Mouse (Mus musculus): ENCODE measurements at regions not wholly inside any gene's neighbourhood (a gene's known extent, or its start where the extent isn't known, plus 50 kb on each side); places are given as distances from the start of the nearest gene placed in this dataset.
"Not testable (repeated sequence)": the region's sequence is repeated elsewhere in the genome, so short reads cannot be mapped to it uniquely, and the experiment has no call there.

DNA sequence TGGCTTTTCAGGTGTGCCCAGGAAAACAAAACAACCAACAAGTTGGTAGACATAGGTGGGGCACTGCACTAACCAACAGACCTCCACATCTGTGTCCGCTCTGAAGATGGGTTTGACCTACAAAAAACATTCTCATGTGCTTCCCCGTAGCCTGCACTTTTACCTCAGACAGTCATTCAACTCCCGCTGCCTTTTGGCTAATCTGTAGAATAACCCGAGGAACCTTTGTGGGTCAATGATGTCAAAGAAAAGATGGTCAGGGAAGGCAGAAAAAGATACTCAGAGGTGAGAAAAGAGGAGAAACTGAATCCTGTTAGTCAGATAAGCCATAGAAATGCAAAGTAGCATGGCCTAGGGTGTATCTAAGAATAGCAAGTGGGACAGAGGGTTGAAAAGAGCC, 170.8 kb downstream of the Snx19 start:
- no peaks in the 10 kb centered on the region for H3K9me3 ChIP-seq (ENCODE audit: control insufficient read depth, low read length)
- no peak overlapping the region for H3K27ac ChIP-seq (replicated peaks; ENCODE audit: low read depth, low read length)
- ATAC-seq (ENCODE audit: insufficient number of reproducible peaks, low FRiP score, low TSS enrichment, low read depth) (no peak), DNase-seq (ENCODE audit: low spot score) (no peak)
- 77% methylated on average over 4 of the region's 4 CpGs for WGBS
- no peak overlapping the region for H3K4me2 ChIP-seq (ENCODE audit: low read depth, severe bottlenecking)
- no peak overlapping the region for H3K4me3 ChIP-seq (ENCODE audit: low read depth, low read length)
- H3K9ac ChIP-seq (ENCODE audit: low read length), result no peak overlapping the region
- no peaks in the 10 kb centered on the region for H3K27me3 ChIP-seq (ENCODE audit: control insufficient read depth, insufficient read depth, low read length)
- no peaks in the 10 kb centered on the region for H3K4me1 ChIP-seq (ENCODE audit: control insufficient read depth, insufficient read depth, low read length)
- no peaks in the 10 kb centered on the region for H3K36me3 ChIP-seq (ENCODE audit: control insufficient read depth, insufficient read depth, low read length)

DNA sequence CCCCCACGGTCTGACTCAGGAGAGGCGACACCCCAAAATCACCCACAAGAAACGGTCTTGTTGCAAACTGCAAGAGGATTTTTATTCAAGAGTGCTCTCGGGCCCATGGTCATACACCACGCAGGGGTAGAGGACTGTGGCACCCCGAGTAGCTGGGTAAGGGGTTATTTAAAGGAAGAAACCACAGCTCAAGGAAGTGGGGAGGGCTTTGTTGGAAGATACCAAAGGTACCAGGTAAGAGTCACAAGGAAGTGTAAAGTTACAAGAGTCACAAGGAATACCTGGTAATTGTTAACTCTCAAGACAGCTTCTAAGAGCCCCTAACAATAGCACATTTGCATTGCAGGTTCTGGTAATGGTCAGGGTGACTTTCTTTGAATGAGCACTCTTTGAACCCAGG, 170.2 kb downstream of the Snx19 start:
- H3K27me3 ChIP-seq (ENCODE audit: control insufficient read depth, insufficient read depth, low read length); H3K4me3 ChIP-seq (ENCODE audit: low read depth, low read length); H3K9ac ChIP-seq (ENCODE audit: low read length); DNase-seq (ENCODE audit: low spot score); H3K4me2 ChIP-seq (ENCODE audit: low read depth, severe bottlenecking); H3K27ac ChIP-seq (replicated peaks; ENCODE audit: low read depth, low read length); H3K36me3 ChIP-seq (ENCODE audit: control insufficient read depth, insufficient read depth, low read length); ATAC-seq (ENCODE audit: insufficient number of reproducible peaks, low FRiP score, low TSS enrichment, low read depth); H3K9me3 ChIP-seq (ENCODE audit: control insufficient read depth, low read length); H3K4me1 ChIP-seq (ENCODE audit: control insufficient read depth, insufficient read depth, low read length): not testable (repeated sequence)
- WGBS, result 78% methylated on average over 6 of the region's 6 CpGs

DNA sequence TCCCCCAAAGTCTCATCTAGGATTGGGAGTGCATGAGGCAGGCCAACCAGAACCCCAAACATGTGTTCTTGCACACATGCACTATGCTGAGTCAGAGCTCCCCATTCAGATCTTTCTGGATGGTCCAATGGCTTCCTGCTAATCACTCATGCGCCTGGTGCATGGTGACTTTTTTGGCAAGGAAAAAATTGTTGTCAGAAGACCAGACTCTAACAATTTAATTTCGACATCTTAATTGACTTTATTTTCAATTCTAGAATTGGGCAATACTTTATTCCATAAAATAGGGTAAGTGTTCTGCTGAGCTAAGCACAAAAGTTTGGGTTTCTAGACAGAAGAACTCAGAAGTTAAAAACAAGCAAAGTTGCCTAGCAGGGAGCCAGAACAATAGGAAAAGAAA, 165.7 kb downstream of the Snx19 start:
- no peak overlapping the region for H3K27ac ChIP-seq (replicated peaks; ENCODE audit: low read depth, low read length)
- no peaks in the 10 kb centered on the region for H3K9me3 ChIP-seq (ENCODE audit: control insufficient read depth, low read length)
- no peak overlapping the region for H3K9ac ChIP-seq (ENCODE audit: low read length)
- H3K36me3 ChIP-seq (ENCODE audit: control insufficient read depth, insufficient read depth, low read length), result no peaks in the 10 kb centered on the region
- no peak overlapping the region for H3K4me2 ChIP-seq (ENCODE audit: low read depth, severe bottlenecking)
- H3K27me3 ChIP-seq (ENCODE audit: control insufficient read depth, insufficient read depth, low read length), result no peaks in the 10 kb centered on the region
- no peak overlapping the region for H3K4me3 ChIP-seq (ENCODE audit: low read depth, low read length)
- no peak for DNase-seq (ENCODE audit: low spot score)
- no peaks in the 10 kb centered on the region for H3K4me1 ChIP-seq (ENCODE audit: control insufficient read depth, insufficient read depth, low read length)
- no peak for ATAC-seq (ENCODE audit: insufficient number of reproducible peaks, low FRiP score, low TSS enrichment, low read depth)
- WGBS, result 91% methylated on average over 2 of the region's 2 CpGs

DNA sequence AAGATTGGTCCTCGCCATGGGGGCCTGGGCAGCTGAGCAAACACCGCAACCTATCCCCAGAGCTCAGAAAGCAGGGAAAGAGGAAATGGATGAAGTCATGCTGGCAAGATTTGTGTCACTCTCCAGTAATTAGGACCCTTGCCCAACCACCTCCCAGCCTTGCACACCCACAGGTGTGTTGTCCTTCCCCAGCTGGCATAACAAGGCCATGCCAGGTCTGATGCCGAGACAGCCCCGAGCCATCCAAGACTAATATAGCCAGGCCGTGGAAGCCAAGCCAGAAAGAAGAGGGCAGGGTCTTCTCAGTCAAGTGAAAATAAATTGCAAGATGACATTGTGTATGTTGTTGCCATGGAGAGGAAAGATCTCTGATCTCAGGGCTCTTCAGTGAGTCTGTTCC, 164.3 kb downstream of the Snx19 start:
- no peak for ATAC-seq (ENCODE audit: insufficient number of reproducible peaks, low FRiP score, low TSS enrichment, low read depth)
- 90% methylated on average over 5 of the region's 5 CpGs for WGBS
- H3K27me3 ChIP-seq (ENCODE audit: control insufficient read depth, insufficient read depth, low read length), result no peaks in the 10 kb centered on the region

DNA sequence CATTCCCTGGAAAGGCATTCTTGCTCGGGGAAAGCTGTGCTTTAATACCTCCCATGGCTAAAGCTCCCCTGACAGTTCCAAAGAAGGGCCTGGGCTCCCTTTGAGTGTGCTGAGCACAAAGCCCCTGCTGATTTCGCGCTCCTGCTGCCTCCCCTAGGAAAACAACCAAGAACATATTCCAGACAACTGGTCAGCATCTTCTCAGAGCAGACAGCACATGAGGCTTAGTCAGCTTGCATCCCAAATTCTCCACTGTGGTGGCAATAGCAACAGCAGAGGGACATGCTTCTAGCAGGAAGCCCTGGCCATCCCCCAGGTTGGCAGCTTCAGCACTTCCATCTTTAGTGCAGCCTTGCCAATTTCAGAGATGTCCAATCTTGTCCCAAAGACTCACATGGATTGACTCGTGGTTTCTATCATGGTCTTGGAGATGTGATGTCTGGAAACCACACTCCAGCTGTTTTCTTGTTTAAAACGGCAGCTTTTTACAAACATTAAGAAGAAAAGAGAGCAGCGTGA, 163.8 kb downstream of the Snx19 start:
- no peak overlapping the region for H3K27ac ChIP-seq (replicated peaks; ENCODE audit: low read depth, low read length)
- no peak overlapping the region for H3K4me3 ChIP-seq (ENCODE audit: low read depth, low read length)
- no peaks in the 10 kb centered on the region for H3K9me3 ChIP-seq (ENCODE audit: control insufficient read depth, low read length)
- no peaks in the 10 kb centered on the region for H3K4me1 ChIP-seq (ENCODE audit: control insufficient read depth, insufficient read depth, low read length)
- H3K27me3 ChIP-seq (ENCODE audit: control insufficient read depth, insufficient read depth, low read length), result no peaks in the 10 kb centered on the region
- H3K4me2 ChIP-seq (ENCODE audit: low read depth, severe bottlenecking), result no peak overlapping the region
- no peak for ATAC-seq (ENCODE audit: insufficient number of reproducible peaks, low FRiP score, low TSS enrichment, low read depth)
- no peak overlapping the region for H3K9ac ChIP-seq (ENCODE audit: low read length)
- WGBS, result 74% methylated on average over 6 of the region's 6 CpGs
- DNase-seq (ENCODE audit: low spot score), result no peak
- no peaks in the 10 kb centered on the region for H3K36me3 ChIP-seq (ENCODE audit: control insufficient read depth, insufficient read depth, low read length)

More for the DNA sequence above, 164.3 kb downstream of the Snx19 start:
- Histone ChIP-seq H3K27ac (replicated peaks; ENCODE audit: low read depth, low read length) (no peak overlapping the region), H3K9me3 (ENCODE audit: control insufficient read depth, low read length) (no peaks in the 10 kb centered on the region), H3K4me1 (ENCODE audit: control insufficient read depth, insufficient read depth, low read length) (no peaks in the 10 kb centered on the region), H3K4me3 (ENCODE audit: low read depth, low read length) (no peak overlapping the region), H3K4me2 (ENCODE audit: low read depth, severe bottlenecking) (no peak overlapping the region), H3K36me3 (ENCODE audit: control insufficient read depth, insufficient read depth, low read length) (no peaks in the 10 kb centered on the region), H3K9ac (ENCODE audit: low read length) (no peak overlapping the region)
- no peak for DNase-seq (ENCODE audit: low spot score)

DNA sequence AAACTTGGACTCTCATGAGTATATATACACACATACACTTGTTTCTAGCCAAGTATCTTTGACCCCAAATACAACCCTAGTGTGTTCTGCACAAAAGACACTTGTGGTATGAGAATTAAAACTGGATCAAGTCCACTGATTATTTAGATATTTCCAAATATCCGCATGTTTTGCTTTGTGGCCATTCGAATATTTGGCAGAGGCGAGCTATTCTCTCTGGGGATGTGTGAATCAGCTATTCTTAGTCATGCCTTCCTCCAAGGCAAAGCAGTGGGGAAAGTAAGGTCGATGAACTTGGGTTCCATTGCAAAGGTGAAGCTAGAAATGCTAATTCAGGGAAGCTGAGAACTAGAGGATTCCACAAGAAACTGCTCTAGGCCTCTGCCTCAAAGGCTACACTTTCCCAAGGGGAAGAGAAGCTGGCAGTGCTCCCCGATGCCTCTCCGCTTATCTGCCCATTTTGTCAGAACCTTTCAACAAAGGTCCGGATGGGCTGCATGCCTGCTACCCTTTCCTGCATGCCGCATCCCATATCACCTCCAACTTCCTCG, 154.4 kb downstream of the Snx19 start:
- no peaks in the 10 kb centered on the region for H3K36me3 ChIP-seq (ENCODE audit: control insufficient read depth, insufficient read depth, low read length)
- no peaks in the 10 kb centered on the region for H3K9me3 ChIP-seq (ENCODE audit: control insufficient read depth, low read length)
- DNase-seq (ENCODE audit: low spot score) (no peak), ATAC-seq (ENCODE audit: insufficient number of reproducible peaks, low FRiP score, low TSS enrichment, low read depth) (no peak)
- H3K9ac ChIP-seq (ENCODE audit: low read length), result no peak overlapping the region
- H3K4me1 ChIP-seq (ENCODE audit: control insufficient read depth, insufficient read depth, low read length), result no peaks in the 10 kb centered on the region
- H3K4me3 ChIP-seq (ENCODE audit: low read depth, low read length), result no peak overlapping the region
- H3K4me2 ChIP-seq (ENCODE audit: low read depth, severe bottlenecking), result no peak overlapping the region
- WGBS, result 89% methylated on average over 9 of the region's 9 CpGs
- no peak overlapping the region for H3K27ac ChIP-seq (replicated peaks; ENCODE audit: low read depth, low read length)
- no peaks in the 10 kb centered on the region for H3K27me3 ChIP-seq (ENCODE audit: control insufficient read depth, insufficient read depth, low read length)

DNA sequence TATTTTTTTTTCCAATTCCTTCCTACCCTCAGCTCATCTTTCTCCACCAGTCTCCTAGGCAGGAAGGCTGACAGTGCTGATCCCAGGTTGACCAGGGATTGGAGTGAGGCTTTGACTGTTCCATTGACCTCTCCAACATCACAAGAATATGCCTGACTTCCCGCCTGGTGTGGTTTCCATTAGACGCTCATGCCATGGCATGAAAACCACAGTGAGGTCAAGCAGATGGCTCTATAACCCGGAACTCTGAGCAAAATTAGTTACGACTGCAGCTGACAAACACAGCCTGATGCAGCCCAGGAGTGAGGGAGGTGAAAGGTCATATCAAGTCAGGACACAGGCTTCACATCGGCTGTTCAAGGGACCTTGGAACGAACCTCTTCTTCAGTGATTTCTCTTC, 153.6 kb downstream of the Snx19 start:
- ATAC-seq (ENCODE audit: insufficient number of reproducible peaks, low FRiP score, low TSS enrichment, low read depth), result no peak
- no peak overlapping the region for H3K4me3 ChIP-seq (ENCODE audit: low read depth, low read length)
- H3K9me3 ChIP-seq (ENCODE audit: control insufficient read depth, low read length), result no peaks in the 10 kb centered on the region
- no peaks in the 10 kb centered on the region for H3K27me3 ChIP-seq (ENCODE audit: control insufficient read depth, insufficient read depth, low read length)
- H3K36me3 ChIP-seq (ENCODE audit: control insufficient read depth, insufficient read depth, low read length), result no peaks in the 10 kb centered on the region
- DNase-seq (ENCODE audit: low spot score), result no peak
- no peak overlapping the region for H3K27ac ChIP-seq (replicated peaks; ENCODE audit: low read depth, low read length)
- H3K4me2 ChIP-seq (ENCODE audit: low read depth, severe bottlenecking), result no peak overlapping the region
- no peaks in the 10 kb centered on the region for H3K4me1 ChIP-seq (ENCODE audit: control insufficient read depth, insufficient read depth, low read length)
- 30% methylated on average over 6 of the region's 6 CpGs for WGBS
- no peak overlapping the region for H3K9ac ChIP-seq (ENCODE audit: low read length)

DNA sequence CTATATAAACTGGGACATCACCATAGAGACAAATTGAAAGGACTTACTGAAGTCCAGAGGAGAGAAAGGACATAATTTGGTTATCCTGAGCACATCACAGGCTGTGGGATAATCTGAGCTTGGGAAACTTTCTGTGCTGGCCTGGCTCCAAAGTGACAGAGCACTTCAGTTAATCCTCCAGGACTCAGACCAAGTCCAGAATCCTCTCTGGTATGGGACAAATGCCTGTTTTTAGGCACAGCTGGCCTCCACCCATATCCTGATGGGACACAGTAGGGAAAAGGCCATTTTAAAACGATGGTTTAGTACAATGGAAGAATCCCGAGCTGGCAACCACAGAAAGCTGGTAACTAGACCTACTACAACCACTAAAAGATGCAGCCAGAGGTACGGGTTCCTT, 151.3 kb downstream of the Snx19 start:
- Histone ChIP-seq H3K9ac (ENCODE audit: low read length) (no peak overlapping the region), H3K9me3 (ENCODE audit: control insufficient read depth, low read length) (no peaks in the 10 kb centered on the region), H3K4me3 (ENCODE audit: low read depth, low read length) (no peak overlapping the region), H3K27ac (replicated peaks; ENCODE audit: low read depth, low read length) (no peak overlapping the region), H3K27me3 (ENCODE audit: control insufficient read depth, insufficient read depth, low read length) (no peaks in the 10 kb centered on the region), H3K4me1 (ENCODE audit: control insufficient read depth, insufficient read depth, low read length) (no peaks in the 10 kb centered on the region), H3K36me3 (ENCODE audit: control insufficient read depth, insufficient read depth, low read length) (no peaks in the 10 kb centered on the region), H3K4me2 (ENCODE audit: low read depth, severe bottlenecking) (no peak overlapping the region)
- WGBS, result 81% methylated on average over 3 of the region's 3 CpGs
- no peak for DNase-seq (ENCODE audit: low spot score)
- no peak for ATAC-seq (ENCODE audit: insufficient number of reproducible peaks, low FRiP score, low TSS enrichment, low read depth)

DNA sequence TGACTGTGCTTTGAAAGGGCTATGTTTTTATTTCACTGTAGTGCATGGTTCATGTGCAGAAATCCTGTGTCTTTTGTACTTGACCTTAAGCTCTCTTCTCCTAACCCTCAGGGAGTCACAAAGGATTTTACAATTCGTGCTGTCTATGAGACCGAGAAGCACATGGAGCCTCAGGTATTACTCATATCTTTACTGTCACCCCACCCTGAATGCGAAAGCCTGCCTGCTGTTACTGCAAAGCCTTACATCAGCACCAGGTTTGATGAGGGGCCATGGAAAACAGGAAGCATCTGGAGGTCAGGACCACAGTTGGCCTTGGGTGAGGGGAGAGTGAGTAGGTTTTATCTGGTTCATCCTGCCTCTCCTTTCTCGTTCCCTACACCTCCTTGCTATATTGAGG, 150.3 kb downstream of the Snx19 start:
- H3K27me3 ChIP-seq (ENCODE audit: control insufficient read depth, insufficient read depth, low read length), result no peaks in the 10 kb centered on the region
- H3K9ac ChIP-seq (ENCODE audit: low read length), result no peak overlapping the region
- no peaks in the 10 kb centered on the region for H3K4me1 ChIP-seq (ENCODE audit: control insufficient read depth, insufficient read depth, low read length)
- no peaks in the 10 kb centered on the region for H3K36me3 ChIP-seq (ENCODE audit: control insufficient read depth, insufficient read depth, low read length)
- ATAC-seq (ENCODE audit: insufficient number of reproducible peaks, low FRiP score, low TSS enrichment, low read depth) (no peak), DNase-seq (ENCODE audit: low spot score) (no peak)
- no peak overlapping the region for H3K4me3 ChIP-seq (ENCODE audit: low read depth, low read length)
- H3K27ac ChIP-seq (replicated peaks; ENCODE audit: low read depth, low read length), result no peak overlapping the region
- no peaks in the 10 kb centered on the region for H3K9me3 ChIP-seq (ENCODE audit: control insufficient read depth, low read length)
- H3K4me2 ChIP-seq (ENCODE audit: low read depth, severe bottlenecking), result no peak overlapping the region
- WGBS, result 79% methylated on average over 4 of the region's 4 CpGs

Data from limb, embryonic 11.5 days (tissue).